Mouse (Mus musculus) E14TG2a.4 (cell line): ENCODE measurements around the gene Camkmt.

Source experiments
- H3K27me3 ChIP-seq: 2 replicates; pipeline ENCODE4 v1.6.1; 2014; ENCODE audit warnings: low read length, control low read depth; ENCODE audit not compliant: insufficient read depth
- H3K36me3 ChIP-seq: 2 replicates; pipeline ENCODE4 v1.6.1; 2014; ENCODE audit warnings: low read length, control low read depth; ENCODE audit not compliant: insufficient read depth
- H3K4me1 ChIP-seq: replicated peaks from 2 replicates; pipeline ENCODE4 v1.6.1; 2014; ENCODE audit warnings: low read depth, low read length, control low read depth
- H3K4me3 ChIP-seq: replicated peaks from 2 replicates; pipeline ENCODE4 v1.5.1; 2014; ENCODE audit warnings: mild to moderate bottlenecking, low read length
- H3K9me3 ChIP-seq: 2 replicates; pipeline ENCODE4 v1.6.1; 2014; ENCODE audit warnings: low read length, control low read depth
- CTCF ChIP-seq: conservative IDR thresholded peaks from 2 replicates; pipeline ENCODE4 v1.5.1; 2014; ENCODE audit warnings: low read length
- NANOG ChIP-seq: IDR thresholded peaks from 2 replicates; pipeline ENCODE4 v1.6.1; 2014; ENCODE audit warnings: borderline replicate concordance, low read length, mixed read lengths
- POU5F1 ChIP-seq: IDR thresholded peaks from 2 replicates; pipeline ENCODE4 v1.6.1; 2014; ENCODE audit warnings: low read length, borderline replicate concordance

Gene Camkmt

DNA sequence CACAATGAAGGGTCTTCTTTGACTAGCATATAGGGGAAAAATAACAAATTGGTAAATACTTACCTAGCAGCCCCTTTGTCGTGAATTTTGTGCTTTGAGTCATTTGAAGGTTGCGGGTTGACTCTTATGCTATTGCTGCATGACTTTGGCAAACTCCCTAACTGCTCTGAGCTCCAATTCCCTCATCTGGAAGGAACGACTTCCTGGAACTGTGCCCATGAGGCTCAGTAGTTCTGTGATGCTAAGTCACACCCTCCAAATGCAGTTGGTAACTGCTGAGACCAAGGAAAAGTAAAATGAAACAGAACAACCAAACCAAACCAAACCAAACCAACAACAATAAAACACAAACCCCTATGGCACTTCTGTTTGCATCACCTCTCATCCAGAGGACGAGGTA is 403.2 kb downstream of the Camkmt start:
- no peak for TF ChIP-seq CTCF
- TF ChIP-seq NANOG: no peak
- no peak for TF ChIP-seq POU5F1
- H3K4me3 ChIP-seq: no peak overlapping the region
- H3K27me3 ChIP-seq: peaks cover 24% of the 10 kb centered on the region
- peaks cover 16% of the 10 kb centered on the region for H3K4me1 ChIP-seq
- peaks cover 22% of the 10 kb centered on the region for H3K9me3 ChIP-seq
- H3K36me3 ChIP-seq: no peaks in the 10 kb centered on the region

DNA sequence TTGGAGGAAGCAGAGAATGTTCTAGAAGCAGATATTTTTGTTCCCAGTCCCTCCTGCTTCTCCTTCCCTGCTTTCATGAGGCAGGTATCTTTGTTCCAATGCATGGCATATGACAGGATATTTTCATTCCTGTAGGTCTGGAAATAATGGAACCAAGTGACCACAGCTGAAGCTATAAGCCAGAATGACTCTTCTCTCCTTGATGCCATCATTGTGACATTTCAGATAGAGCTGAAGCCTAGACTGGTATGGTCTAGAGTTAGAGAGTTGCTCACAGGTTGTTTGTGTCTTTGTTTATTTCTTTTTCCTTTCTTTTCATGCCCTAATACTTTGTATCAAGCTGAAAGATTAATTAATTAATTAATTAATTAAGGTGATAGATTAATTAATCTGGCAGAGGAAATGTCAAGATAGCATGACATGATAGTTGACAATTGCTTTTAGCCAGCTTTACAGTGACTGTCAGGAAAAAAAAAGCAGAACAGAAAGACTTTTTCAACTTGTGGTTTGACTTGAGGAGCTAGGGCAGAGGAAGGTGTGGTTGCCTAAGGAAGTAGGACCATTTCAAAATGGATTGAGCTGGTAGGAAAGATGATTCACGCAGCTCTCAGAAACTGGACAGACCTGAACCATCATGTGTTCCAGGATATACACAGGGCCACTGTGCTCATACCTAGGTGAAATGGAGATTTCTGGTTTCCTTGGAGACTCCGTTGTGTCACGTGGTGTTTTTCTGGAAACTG is 404.8 kb downstream of the Camkmt start:
- TF ChIP-seq CTCF: no peak
- no peak for TF ChIP-seq NANOG
- TF ChIP-seq POU5F1: no peak
- H3K9me3 ChIP-seq: peaks cover 22% of the 10 kb centered on the region

DNA sequence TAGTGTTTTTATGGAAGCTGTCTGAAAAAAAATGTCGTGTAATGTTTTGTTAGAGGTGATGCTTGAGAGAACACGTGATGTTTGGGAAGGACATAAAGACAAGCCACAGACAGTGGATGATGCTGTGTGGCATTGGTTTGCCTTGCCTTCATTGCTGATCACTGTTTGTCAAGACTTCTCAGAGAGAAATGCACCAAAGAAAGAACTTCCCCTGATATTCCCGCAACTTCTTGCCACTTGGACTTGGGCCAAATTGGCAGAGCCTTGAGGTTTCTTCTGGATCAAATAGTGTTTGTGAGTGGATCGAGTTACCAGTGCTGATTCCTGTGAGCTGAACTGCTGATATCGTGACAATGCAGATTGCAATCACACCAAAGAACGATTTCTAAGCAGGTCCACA is 405.5 kb downstream of the Camkmt start:
- no peaks in the 10 kb centered on the region for H3K36me3 ChIP-seq
- H3K9me3 ChIP-seq: peaks cover 26% of the 10 kb centered on the region
- no peak overlapping the region for H3K4me3 ChIP-seq
- H3K4me1 ChIP-seq: no peaks in the 10 kb centered on the region
- peaks cover 6% of the 10 kb centered on the region for H3K27me3 ChIP-seq
- TF ChIP-seq NANOG (no peak), CTCF (no peak), POU5F1 (no peak)

More for the DNA sequence above, 404.8 kb downstream of the Camkmt start:
- H3K4me3 ChIP-seq: no peak overlapping the region
- no peaks in the 10 kb centered on the region for H3K36me3 ChIP-seq
- peaks cover 7% of the 10 kb centered on the region for H3K27me3 ChIP-seq
- H3K4me1 ChIP-seq: no peaks in the 10 kb centered on the region

DNA sequence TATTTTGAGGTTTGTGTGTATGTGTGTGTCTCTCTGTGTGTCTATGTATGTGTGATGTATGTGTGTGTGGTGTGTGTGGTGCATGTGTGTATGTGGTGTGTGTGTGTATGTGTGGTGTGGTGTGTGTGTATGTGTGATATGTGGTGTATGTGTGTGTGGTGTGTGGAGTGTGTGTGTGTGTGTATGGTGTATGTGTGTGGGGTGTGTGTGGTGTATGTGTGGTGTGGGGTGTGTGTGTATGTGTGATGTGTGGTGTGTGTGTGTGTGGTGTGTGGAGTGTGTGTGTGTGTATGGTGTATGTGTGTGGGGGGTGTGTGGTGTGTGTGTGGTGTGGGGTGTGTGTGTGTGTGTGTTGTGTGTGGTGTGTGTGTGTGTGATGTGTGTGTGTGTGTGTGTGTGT is 414.5 kb downstream of the Camkmt start:
- no peaks in the 10 kb centered on the region for H3K36me3 ChIP-seq
- peaks cover 33% of the 10 kb centered on the region for H3K9me3 ChIP-seq
- peaks cover 3% of the 10 kb centered on the region; the same call in 1 of the 2 replicates for H3K27me3 ChIP-seq
- no peaks in the 10 kb centered on the region for H3K4me1 ChIP-seq
- TF ChIP-seq NANOG (no peak), POU5F1 (no peak), CTCF (no peak)
- no peak overlapping the region for H3K4me3 ChIP-seq

DNA sequence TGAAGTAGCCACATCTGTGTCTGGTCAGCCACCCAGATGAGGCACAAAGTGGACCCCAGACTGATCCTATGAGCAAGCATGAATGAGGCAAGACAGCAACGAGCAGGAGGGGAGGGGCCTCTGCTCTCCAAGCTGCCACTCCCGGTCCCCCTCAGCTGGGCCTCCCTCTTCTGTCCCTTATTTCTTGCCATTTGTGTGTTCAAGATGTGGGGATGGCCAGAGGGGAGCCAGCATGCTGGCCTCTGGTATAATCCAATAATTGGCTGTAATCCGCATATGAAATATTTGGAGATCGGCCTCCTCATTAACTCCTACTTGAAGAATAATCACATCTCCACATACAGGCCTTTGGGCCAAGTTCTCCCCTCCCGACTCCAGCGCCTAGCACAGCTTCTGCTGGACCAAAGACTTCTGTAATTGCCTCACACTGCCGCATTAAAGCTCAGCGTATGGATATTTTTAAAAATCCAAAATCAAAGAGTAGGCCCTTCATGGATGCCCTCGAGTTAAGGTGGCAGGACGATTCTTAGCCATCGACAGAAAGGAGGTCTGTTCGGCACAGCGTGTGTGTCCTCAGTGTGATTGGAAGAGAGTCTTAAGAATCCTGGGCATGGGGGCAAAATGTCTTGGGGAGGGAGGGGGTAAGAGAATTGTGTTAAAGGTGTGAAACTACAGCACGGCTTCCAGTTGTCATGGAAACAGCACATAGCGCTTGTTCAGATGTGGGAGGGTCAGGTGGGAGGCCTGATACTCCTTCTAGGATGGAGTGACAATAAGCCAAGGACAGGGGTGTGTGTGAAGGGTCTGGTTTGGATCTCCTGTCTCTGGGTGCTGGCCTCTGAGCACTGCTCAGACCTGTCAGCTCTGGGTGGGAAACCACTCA is 416.1 kb downstream of the Camkmt start:
- Histone ChIP-seq H3K36me3 (no peaks in the 10 kb centered on the region), H3K4me1 (no peaks in the 10 kb centered on the region), H3K9me3 (peaks cover 25% of the 10 kb centered on the region), H3K27me3 (peaks cover 6% of the 10 kb centered on the region; the same call in 1 of the 2 replicates), H3K4me3 (no peak overlapping the region)
- TF ChIP-seq CTCF (no peak), POU5F1 (no peak), NANOG (no peak)

DNA sequence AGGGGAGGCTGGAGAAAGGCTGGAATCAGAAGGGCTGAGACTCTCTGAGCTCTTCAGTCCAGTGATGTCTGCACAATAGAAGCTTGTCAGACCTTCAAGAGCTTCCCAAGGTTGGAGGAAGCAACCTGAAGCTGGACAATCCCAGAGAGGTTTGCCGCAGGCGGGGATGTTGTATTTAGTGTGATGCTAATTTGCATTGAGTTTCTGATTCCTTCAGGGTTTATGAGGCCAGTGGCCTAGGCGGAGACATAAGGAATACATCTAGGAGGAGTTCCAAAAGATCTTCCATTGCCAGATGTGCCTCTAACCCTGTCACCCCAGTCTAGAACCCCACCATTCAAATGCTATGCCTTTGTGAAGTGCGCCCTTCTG is 416.7 kb downstream of the Camkmt start:
- Histone ChIP-seq H3K4me1 (no peaks in the 10 kb centered on the region), H3K4me3 (no peak overlapping the region), H3K9me3 (peaks cover 19% of the 10 kb centered on the region), H3K27me3 (peaks cover 6% of the 10 kb centered on the region; the same call in 1 of the 2 replicates), H3K36me3 (no peaks in the 10 kb centered on the region)
- no peak for TF ChIP-seq CTCF
- TF ChIP-seq POU5F1: no peak
- no peak for TF ChIP-seq NANOG
